Mouse (Mus musculus): Measurements from ENCODE around the gene Notch3.
A peak's percentile ranks its signal among the peaks of the same experiment; 100 is the strongest.

Notch3 gene

GRCm38 (mm10) chr17:32091364-32092240, 75.0 kb downstream of the Notch3 start:
- peak; percentile 92 for DNase-seq

GRCm38 (mm10) chr17:32091032-32091363, 75.7 kb downstream of the Notch3 start:
- no peak for DNase-seq

GRCm38 (mm10) chr17:32087069-32087468, 79.6 kb downstream of the Notch3 start:
- no peak for DNase-seq

GRCm38 (mm10) chr17:32083351-32083750, 83.3 kb downstream of the Notch3 start:
- no peak for DNase-seq

- peak; percentile 55 for DNase-seq
Measured at GRCm38 (mm10) chr17:32075164-32075563, 91.5 kb downstream of the Notch3 start.

- DNase-seq = no peak
Measured at GRCm38 (mm10) chr17:32074658-32075057, 92.0 kb downstream of the Notch3 start.

GRCm38 (mm10) chr17:32073359-32073758, 93.3 kb downstream of the Notch3 start:
- DNase-seq = peak; percentile 85

Data from thymus, postnatal 25 days (tissue).